ENCODE assay signal across 8 mouse cellular contexts in genomic region chr2:30419112-30419511, GRCm38 (mm10). TPM values are rescaled to one million over a fixed set of nuclear protein-coding genes. Genes with fewer than 3 reads are reported as not detected.
DNase-seq lines count a peak whose midpoint lies in the region; ATAC-seq and TF ChIP-seq lines count a peak whose summit lies in the region.

No protein-coding gene starts in this region.

- H3K27ac ChIP-seq in ES-Bruce4 (ENCODE audit: insufficient read depth, low read length): no peak overlapping the region
- 0 out of 2 replicates have a peak overlapping the region, but pooled peaks have one; percentile 42 for H3K27ac ChIP-seq in hindbrain, embryonic 11.5 days (ENCODE audit: low read depth, low read length)
- peak overlapping the region; percentile 98 for H3K27ac ChIP-seq in liver, postnatal 0 days (ENCODE audit: low read depth)

- H3K4me3 ChIP-seq in ES-Bruce4 (ENCODE audit: low read depth, low read length): peak overlapping the region; percentile 10
- H3K4me3 ChIP-seq in hindbrain, embryonic 11.5 days (ENCODE audit: low read depth, low read length): no peak overlapping the region
- H3K4me3 ChIP-seq in liver, postnatal 0 days (ENCODE audit: low read depth, low read length): peak overlapping the region; percentile 98

- ATAC-seq in hindbrain, embryonic 11.5 days (ENCODE audit: low FRiP score): no peak
- no peak for ATAC-seq in liver, postnatal 0 days
- ATAC-seq in megakaryocyte progenitor cell, adult 5-6 weeks (replicated peaks; ENCODE audit: poor library complexity): no peak

- H3K9me3 ChIP-seq in ES-Bruce4 (replicated peaks; ENCODE audit: control insufficient read depth, insufficient read depth, low read length, poor library complexity, severe bottlenecking): no peaks in the 10 kb centered on the region
- no peaks in the 10 kb centered on the region for H3K9me3 ChIP-seq in hindbrain, embryonic 11.5 days (ENCODE audit: control insufficient read depth, low read length)
- no peaks in the 10 kb centered on the region for H3K9me3 ChIP-seq in liver, postnatal 0 days (ENCODE audit: low read length)

- TF ChIP-seq POLR2A in ES-Bruce4 (IDR thresholded peaks at IDR 0.05; ENCODE audit: insufficient read depth, low read length): no peak

- no peaks in the 10 kb centered on the region for H3K36me3 ChIP-seq in ES-Bruce4 (ENCODE audit: control insufficient read depth, insufficient read depth, low read length, poor library complexity, severe bottlenecking)
- H3K36me3 ChIP-seq in hindbrain, embryonic 11.5 days (ENCODE audit: control insufficient read depth, insufficient read depth, low read length): no peaks in the 10 kb centered on the region
- peaks cover 3% of the 10 kb centered on the region; the same call in 1 of the 2 replicates for H3K36me3 ChIP-seq in liver, postnatal 0 days (replicated peaks; ENCODE audit: insufficient read depth, low read length)

- peak overlapping the region; percentile 24 for H3K9ac ChIP-seq in ES-Bruce4 (ENCODE audit: low read depth, poor library complexity, severe bottlenecking)
- H3K9ac ChIP-seq in hindbrain, embryonic 11.5 days (ENCODE audit: low read depth, low read length): peak overlapping the region; percentile 25; the same call in 1 of the 2 replicates
- H3K9ac ChIP-seq in liver, postnatal 0 days (replicated peaks): peak overlapping the region; percentile 62

- no peak for TF ChIP-seq EP300 in ES-Bruce4 (IDR thresholded peaks at IDR 0.05; ENCODE audit: insufficient read depth, low read depth, low read length)
- no peak for TF ChIP-seq EP300 in liver, postnatal 0 days (IDR thresholded peaks at IDR 0.05; ENCODE audit: low read depth)

- peak; percentile 42 for DNase-seq in embryo, embryonic 10 days (ENCODE audit: low spot score)
- no peak for DNase-seq in embryo, embryonic 9.5 days (ENCODE audit: extremely low spot score)
- DNase-seq in hindbrain, embryonic 11.5 days (ENCODE audit: low spot score): no peak
- DNase-seq in liver, postnatal 0 days: no peak
- no peak for DNase-seq in Muller cell, postnatal 12 days (ENCODE audit: inconsistent ontology term)
- DNase-seq in testis, postnatal 10 days (ENCODE audit: low spot score): no peak

- no peak for TF ChIP-seq CTCF in ES-Bruce4 (IDR thresholded peaks at IDR 0.05; ENCODE audit: low read depth, low read length)
- TF ChIP-seq CTCF in liver, postnatal 0 days (IDR thresholded peaks at IDR 0.05; ENCODE audit: low read depth): no peak

- no peaks in the 10 kb centered on the region for H3K4me1 ChIP-seq in ES-Bruce4 (ENCODE audit: control insufficient read depth, insufficient read depth, low read length)
- H3K4me1 ChIP-seq in hindbrain, embryonic 11.5 days (replicated peaks; ENCODE audit: control insufficient read depth, insufficient read depth, low read length): peaks cover 14% of the 10 kb centered on the region; the same call in 1 of the 2 replicates
- peaks cover 38% of the 10 kb centered on the region for H3K4me1 ChIP-seq in liver, postnatal 0 days (ENCODE audit: insufficient read depth)

- WGBS in hindbrain, embryonic 11.5 days: 28% methylated on average over 10 of the region's 10 CpGs
- WGBS in liver, postnatal 0 days (ENCODE audit: insufficient replicate concordance): 52% methylated on average over 10 of the region's 10 CpGs

- H3K27me3 ChIP-seq in ES-Bruce4 (ENCODE audit: control insufficient read depth, insufficient read depth, low read length, poor library complexity, severe bottlenecking): no peaks in the 10 kb centered on the region
- no peaks in the 10 kb centered on the region for H3K27me3 ChIP-seq in hindbrain, embryonic 11.5 days (ENCODE audit: control insufficient read depth, insufficient read depth, low read length)
- H3K27me3 ChIP-seq in liver, postnatal 0 days (ENCODE audit: insufficient read depth, low read length): no peaks in the 10 kb centered on the region

- H3K4me2 ChIP-seq in hindbrain, embryonic 11.5 days (replicated peaks; ENCODE audit: low read depth, low read length): no peak overlapping the region
- H3K4me2 ChIP-seq in liver, postnatal 0 days (ENCODE audit: low read depth, low read length): peak overlapping the region; percentile 88

RNA-seq across cellular contexts. Expression of gene Ptpa, which starts 3.3 kb away (rescaled TPM):
- 83.1 and 91.6 TPM in 2 replicates for polyA plus RNA-seq in ES-Bruce4 (2011; ENCODE audit: insufficient read depth, insufficient read length, low read depth, missing spikeins)
- polyA plus RNA-seq in hindbrain, embryonic 11.5 days (2014; fragmentation: Nextera tagmentation; extraction: Ambion mirVana): 55.4 and 62.8 TPM in 2 replicates
- polyA plus RNA-seq in liver, postnatal 0 days (2015; fragmentation: Nextera tagmentation; extraction: Ambion mirVana): 65.6 and 76.8 TPM in 2 replicates
- total RNA-seq in megakaryocyte progenitor cell, adult 5-6 weeks (2015): 75.9 and 90.4 TPM in 2 replicates
- total RNA-seq in megakaryocyte progenitor cell, adult 5-6 weeks (2017): 63.0 and 63.3 TPM in 2 replicates

RNA-seq across cellular contexts. Expression of gene Crat, which starts 3.5 kb away (rescaled TPM):
- 8.9 and 12.3 TPM in 2 replicates for polyA plus RNA-seq in ES-Bruce4 (2011; ENCODE audit: insufficient read depth, insufficient read length, low read depth, missing spikeins)
- polyA plus RNA-seq in hindbrain, embryonic 11.5 days (2014; fragmentation: Nextera tagmentation; extraction: Ambion mirVana): 21.5 and 27.5 TPM in 2 replicates
- polyA plus RNA-seq in liver, postnatal 0 days (2015; fragmentation: Nextera tagmentation; extraction: Ambion mirVana): 57.5 and 64.3 TPM in 2 replicates
- total RNA-seq in megakaryocyte progenitor cell, adult 5-6 weeks (2015): 21.2 and 31.7 TPM in 2 replicates
- total RNA-seq in megakaryocyte progenitor cell, adult 5-6 weeks (2017): 8.4 and 9.1 TPM in 2 replicates

RNA-seq across cellular contexts. Expression of gene Dolpp1, which starts 27.1 kb away (rescaled TPM):
- polyA plus RNA-seq in ES-Bruce4 (2011; ENCODE audit: insufficient read depth, insufficient read length, low read depth, missing spikeins): 42.3 and 44.3 TPM in 2 replicates
- polyA plus RNA-seq in hindbrain, embryonic 11.5 days (2014; fragmentation: Nextera tagmentation; extraction: Ambion mirVana): 41.9 and 44.5 TPM in 2 replicates
- polyA plus RNA-seq in liver, postnatal 0 days (2015; fragmentation: Nextera tagmentation; extraction: Ambion mirVana): 12.0 and 12.2 TPM in 2 replicates
- 4.0 and 8.1 TPM in 2 replicates for total RNA-seq in megakaryocyte progenitor cell, adult 5-6 weeks (2015)
- 16.3 and 26.0 TPM in 2 replicates for total RNA-seq in megakaryocyte progenitor cell, adult 5-6 weeks (2017)

RNA-seq across cellular contexts. Expression of gene Ier5l, which starts 54.9 kb away (rescaled TPM):
- 5.3 and 6.2 TPM in 2 replicates for polyA plus RNA-seq in ES-Bruce4 (2011; ENCODE audit: insufficient read depth, insufficient read length, low read depth, missing spikeins)
- polyA plus RNA-seq in hindbrain, embryonic 11.5 days (2014; fragmentation: Nextera tagmentation; extraction: Ambion mirVana): 6.3 and 6.8 TPM in 2 replicates
- polyA plus RNA-seq in liver, postnatal 0 days (2015; fragmentation: Nextera tagmentation; extraction: Ambion mirVana): 0.31 and 0.69 TPM in 2 replicates
- total RNA-seq in megakaryocyte progenitor cell, adult 5-6 weeks (2015): 0.07 and 0.12 TPM in 2 replicates
- total RNA-seq in megakaryocyte progenitor cell, adult 5-6 weeks (2017): 0.10 and 0.96 TPM in 2 replicates

RNA-seq across cellular contexts. Expression of gene Miga2, which starts 55.1 kb away (rescaled TPM):
- 16.6 and 18.6 TPM in 2 replicates for polyA plus RNA-seq in ES-Bruce4 (2011; ENCODE audit: insufficient read depth, insufficient read length, low read depth, missing spikeins)
- polyA plus RNA-seq in hindbrain, embryonic 11.5 days (2014; fragmentation: Nextera tagmentation; extraction: Ambion mirVana): 13.9 and 18.6 TPM in 2 replicates
- 7.6 and 8.2 TPM in 2 replicates for polyA plus RNA-seq in liver, postnatal 0 days (2015; fragmentation: Nextera tagmentation; extraction: Ambion mirVana)
- total RNA-seq in megakaryocyte progenitor cell, adult 5-6 weeks (2015): 4.2 and 5.0 TPM in 2 replicates
- 11.7 and 12.3 TPM in 2 replicates for total RNA-seq in megakaryocyte progenitor cell, adult 5-6 weeks (2017)
